Comparison of ENCODE assay signal across 39 mouse cellular contexts in the genomic region with DNA sequence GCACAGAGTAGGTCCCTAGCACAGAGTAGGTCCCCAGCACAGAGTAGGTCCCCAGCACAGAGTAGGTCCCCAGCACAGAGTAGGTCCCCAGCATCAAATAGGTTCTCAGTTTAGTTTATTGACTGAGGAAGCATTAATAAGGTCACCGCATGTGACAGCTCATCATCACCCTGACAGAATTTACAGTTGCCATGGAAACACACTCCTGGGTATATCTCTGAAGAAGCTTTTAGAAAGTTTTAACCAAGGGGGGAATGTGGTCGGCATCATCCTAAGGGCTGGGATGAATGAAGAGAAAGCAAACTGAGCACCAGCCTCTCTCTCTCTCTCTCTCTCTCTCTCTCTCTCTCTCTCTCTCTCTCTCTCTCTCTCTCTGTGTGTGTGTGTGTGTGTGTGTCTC. TPM values are rescaled to one million over a fixed set of nuclear protein-coding genes. Genes with fewer than 3 reads are reported as not detected.
"Had no signal": no experiment of that assay in that cellular context is flagged by ENCODE, and none has a peak within 500 bp of the region (broad histone marks: within the 10 kb centered on the region; RNA-seq: fewer than 3 reads in every experiment).

No protein-coding gene starts in this region.

RNA-seq across cellular contexts. Expression of a gene that starts 1.5 kb away (rescaled TPM):
- total RNA-seq: gastrocnemius, adult 2 months; gastrocnemius, postnatal 10 days; gastrocnemius, postnatal 25 days; gastrocnemius, postnatal 4 days; granulocyte monocyte progenitor cell, adult 5-6 weeks; heart, adult 18-20 months; heart, adult 8-10 months; heart, postnatal 10 days; heart, postnatal 25 days; heart, postnatal 4 days; layer of hippocampus, adult 18-20 months; layer of hippocampus, adult 8-10 months; layer of hippocampus, postnatal 14 days; layer of hippocampus, postnatal 36 days; left cerebral cortex, adult 18-20 months; left cerebral cortex, adult 8-10 months; left cerebral cortex, postnatal 10 days; left cerebral cortex, postnatal 25 days; left cerebral cortex, postnatal 4 days; liver, adult 2 months had no signal
- polyA plus RNA-seq: heart, embryonic 10.5 days; heart, embryonic 12.5 days; heart, embryonic 14.5 days; heart, embryonic 16.5 days; hindbrain, embryonic 10.5 days; hindbrain, embryonic 12.5 days; hindbrain, embryonic 14.5 days; hindbrain, embryonic 16.5 days; intestine, embryonic 14.5 days; intestine, embryonic 16.5 days; kidney, adult 2 months; kidney, embryonic 15.5 days; kidney, postnatal 0 days; large intestine, adult 2 months; limb, embryonic 11.5 days; limb, embryonic 13.5 days; limb, embryonic 15.5 days; liver, adult 2 months; liver, embryonic 12.5 days; liver, embryonic 14.5 days had no signal

RNA-seq across cellular contexts. Expression of a gene that starts 2.5 kb away (rescaled TPM):
- total RNA-seq: gastrocnemius, adult 2 months; gastrocnemius, postnatal 10 days; gastrocnemius, postnatal 4 days; granulocyte monocyte progenitor cell, adult 5-6 weeks; layer of hippocampus, adult 18-20 months; layer of hippocampus, adult 8-10 months; layer of hippocampus, postnatal 14 days; layer of hippocampus, postnatal 36 days; left cerebral cortex, adult 18-20 months; left cerebral cortex, adult 8-10 months; left cerebral cortex, postnatal 10 days; left cerebral cortex, postnatal 25 days; left cerebral cortex, postnatal 4 days; liver, adult 2 months had no signal
- polyA plus RNA-seq: heart, embryonic 10.5 days; heart, embryonic 12.5 days; heart, embryonic 14.5 days; hindbrain, embryonic 10.5 days; hindbrain, embryonic 12.5 days; hindbrain, embryonic 14.5 days; hindbrain, embryonic 16.5 days; intestine, embryonic 14.5 days; intestine, embryonic 16.5 days; kidney, postnatal 0 days; limb, embryonic 11.5 days; limb, embryonic 13.5 days; limb, embryonic 15.5 days; liver, adult 2 months; liver, embryonic 12.5 days; liver, embryonic 14.5 days had no signal

RNA-seq across cellular contexts. Expression of a gene that starts 12.0 kb away (rescaled TPM):
- total RNA-seq: granulocyte monocyte progenitor cell, adult 5-6 weeks; liver, adult 2 months had no signal
- polyA plus RNA-seq: hindbrain, embryonic 10.5 days; hindbrain, embryonic 12.5 days; liver, adult 2 months; liver, embryonic 12.5 days; liver, embryonic 14.5 days had no signal
